Mouse (Mus musculus) right cerebral cortex, postnatal 14 days (tissue): ENCODE measurements at regions not wholly inside any gene's neighbourhood (a gene's known extent, or its start where the extent isn't known, plus 50 kb on each side); places are given as distances from the start of the nearest gene placed in this dataset.
A peak's percentile ranks its signal among the peaks of the same experiment; 100 is the strongest.

Experiments used
- DNase-seq: peaks from one replicate; pipeline ENCODE4 v3.0.0; 2022

DNA sequence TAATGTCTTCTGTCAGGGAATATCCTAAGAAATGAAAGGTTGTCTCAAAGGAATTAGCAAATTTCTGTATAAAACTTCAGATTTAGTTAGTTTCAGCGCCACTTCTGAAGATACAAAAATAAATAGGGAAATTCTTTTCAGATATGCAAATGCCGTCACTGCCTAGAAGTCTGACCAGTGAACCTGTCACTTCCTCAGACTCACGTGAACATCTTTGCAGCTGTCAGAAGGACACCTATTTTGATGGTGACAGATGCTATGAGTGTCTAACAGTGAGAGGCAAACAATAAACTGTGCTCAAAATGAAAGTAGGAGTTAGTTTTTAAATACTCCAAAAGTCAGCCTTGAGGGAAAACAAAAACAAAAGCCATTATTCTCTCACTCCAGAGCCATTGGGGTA, 57.5 kb upstream of the Igf1r start:
- DNase-seq = no peak

DNA sequence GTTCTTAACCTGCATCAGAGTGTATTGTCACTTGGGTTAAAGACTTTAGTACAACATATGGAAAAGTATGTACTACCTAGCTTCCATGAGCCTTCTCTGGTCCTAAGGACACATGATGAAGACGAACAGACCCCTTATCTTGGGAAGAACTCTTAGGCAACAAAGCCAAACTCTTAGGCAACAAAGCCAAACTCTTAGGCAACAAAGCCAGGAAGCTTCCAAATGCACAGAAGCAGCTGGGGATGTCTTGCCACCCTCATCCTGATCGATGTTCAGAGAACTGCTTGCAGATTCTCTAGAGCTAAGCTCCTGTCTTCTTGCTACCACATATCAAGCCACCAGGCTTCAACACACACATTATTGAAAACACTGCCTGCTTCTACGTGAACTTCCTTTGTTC, 59.7 kb upstream of the Igf1r start:
- DNase-seq = no peak

DNA sequence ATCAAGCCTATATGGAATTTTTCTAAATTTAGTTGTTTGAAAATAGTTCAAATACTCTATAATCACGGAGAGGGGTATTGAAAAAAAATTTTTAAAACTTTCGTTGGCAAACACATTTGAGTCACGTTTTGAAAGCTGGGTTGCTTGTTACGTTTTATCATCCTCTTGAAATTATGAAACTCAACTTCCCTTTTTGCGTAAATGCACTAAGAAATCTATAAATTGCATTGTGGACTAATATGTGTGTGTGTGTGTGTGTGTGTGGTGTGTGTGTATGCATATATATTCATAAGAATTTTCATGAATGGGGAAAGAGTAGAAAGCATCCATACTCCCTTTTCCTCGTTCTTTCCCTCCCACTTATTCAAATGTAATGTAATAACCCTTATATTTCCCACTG, 69.6 kb upstream of the Igf1r start:
- DNase-seq = no peak

DNA sequence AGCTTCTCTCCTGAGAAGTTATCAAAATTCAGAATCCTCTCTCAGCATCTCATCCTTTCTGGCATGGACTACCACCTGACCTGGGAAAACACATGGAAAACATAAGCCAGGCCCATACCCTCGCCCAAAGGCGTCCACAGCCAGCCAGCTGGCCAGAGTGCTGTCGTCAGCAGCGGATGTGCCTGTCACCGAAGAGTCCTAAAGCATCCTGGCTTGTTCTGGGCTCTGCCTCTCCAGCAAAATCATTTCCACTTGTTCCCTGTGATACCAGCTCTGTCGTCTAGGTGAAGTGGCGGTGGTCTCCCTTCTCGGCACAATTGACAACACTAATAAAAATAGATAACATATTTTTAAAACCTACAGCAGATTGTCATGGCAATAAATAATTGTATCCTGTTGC, 70.0 kb upstream of the Igf1r start:
- peak; percentile 15 for DNase-seq

DNA sequence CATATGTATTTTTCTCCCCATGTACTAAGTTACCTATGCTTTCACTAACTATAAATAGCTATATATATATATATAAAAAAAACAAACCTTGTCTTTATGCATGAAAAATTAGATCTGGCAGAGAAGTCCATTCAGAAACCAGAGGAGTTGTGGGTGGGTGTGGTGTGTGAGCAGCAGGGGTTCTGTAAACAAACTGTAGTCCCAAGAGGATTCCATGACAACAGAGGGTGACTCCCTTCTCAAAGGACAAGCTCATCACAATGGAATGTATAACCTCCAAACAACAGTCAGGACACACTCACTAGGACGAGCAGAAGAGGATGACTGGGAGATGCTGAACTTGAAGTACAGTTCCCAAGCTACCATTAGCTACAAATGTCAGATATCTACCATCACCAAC, 74.4 kb upstream of the Igf1r start:
- DNase-seq = no peak

DNA sequence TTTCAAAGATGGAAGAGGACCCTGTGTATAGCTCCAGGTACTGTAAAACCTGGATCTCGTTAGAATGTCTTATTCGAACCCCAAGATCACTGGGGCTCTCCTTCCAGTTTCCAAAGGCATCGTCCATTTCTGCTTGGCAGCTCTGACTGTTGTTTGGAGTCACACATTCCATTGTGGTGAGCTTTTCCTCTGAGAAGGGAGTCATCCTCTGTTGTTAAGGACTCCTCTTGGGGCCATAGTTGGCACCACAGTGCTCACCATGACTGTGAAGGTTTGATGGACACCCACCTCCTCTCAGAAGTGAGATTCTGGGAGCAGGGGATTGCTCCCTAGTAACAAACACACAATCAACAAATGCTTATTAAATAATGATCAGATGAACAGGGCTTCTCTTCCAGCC, 75.0 kb upstream of the Igf1r start:
- DNase-seq = no peak

DNA sequence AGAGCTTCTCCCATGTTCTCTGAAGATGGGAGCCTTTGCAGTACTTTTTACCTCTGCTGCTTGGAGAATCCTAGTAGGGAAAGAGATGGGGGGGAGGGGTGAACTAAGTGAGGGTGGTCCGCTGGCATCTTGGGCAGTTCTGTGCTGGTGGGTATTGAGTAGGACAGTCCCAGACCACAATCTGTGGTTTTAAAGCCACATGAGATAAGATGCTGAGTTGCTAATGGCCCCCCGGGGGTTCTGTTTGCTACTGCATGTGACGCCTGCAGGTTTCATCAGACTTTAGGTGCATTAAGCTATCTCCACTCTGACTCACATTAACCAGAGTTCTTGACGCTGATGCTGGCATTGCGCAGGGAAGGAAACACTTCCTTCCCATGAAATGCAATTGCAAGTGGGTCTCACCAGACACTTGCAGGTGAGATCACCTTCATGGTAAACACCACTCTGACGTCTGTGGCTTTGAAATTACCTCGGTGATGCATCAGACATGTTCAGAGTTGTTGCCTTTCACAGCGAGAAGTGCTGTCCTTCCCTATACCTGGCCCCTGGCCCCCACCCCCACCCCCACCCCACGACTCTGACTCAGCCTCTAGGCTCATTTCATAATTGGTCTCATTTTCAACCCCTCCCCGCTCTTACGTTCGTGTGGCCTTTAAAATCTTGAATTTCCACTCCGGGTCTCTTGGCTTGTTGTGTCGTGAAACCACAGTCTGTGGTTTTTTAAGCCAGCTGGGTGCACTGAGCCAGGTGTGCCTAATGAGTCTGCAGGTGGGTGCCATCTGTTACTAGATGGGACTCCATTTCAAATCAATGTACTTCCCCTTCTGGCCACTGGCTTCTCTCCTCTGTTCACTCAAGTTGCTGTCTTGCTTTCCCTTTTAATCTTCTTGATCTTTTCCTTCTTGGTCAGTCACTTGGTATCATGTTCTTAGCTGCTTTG, 94.8 kb upstream of the Synm start:
- no peak for DNase-seq

DNA sequence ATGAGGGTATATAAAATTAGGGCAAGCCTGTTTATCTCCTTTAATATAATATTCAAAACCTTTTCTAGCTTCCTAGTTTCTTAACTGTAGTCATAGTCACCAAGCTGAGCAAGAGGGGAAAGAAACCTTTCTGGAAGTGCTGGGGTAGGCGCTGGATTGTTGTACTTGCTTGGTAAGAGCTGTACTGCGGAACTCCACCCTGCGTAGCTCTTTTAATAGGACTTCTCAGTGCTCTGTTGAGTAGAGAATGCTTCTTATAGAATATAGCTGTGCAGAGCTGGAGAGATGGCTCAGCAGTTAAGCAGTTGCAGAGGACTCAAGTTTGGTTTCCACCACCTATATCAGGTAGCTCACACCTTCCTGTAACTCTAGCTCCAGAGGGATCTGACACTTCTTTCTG, 93.3 kb upstream of the Synm start:
- no peak for DNase-seq

DNA sequence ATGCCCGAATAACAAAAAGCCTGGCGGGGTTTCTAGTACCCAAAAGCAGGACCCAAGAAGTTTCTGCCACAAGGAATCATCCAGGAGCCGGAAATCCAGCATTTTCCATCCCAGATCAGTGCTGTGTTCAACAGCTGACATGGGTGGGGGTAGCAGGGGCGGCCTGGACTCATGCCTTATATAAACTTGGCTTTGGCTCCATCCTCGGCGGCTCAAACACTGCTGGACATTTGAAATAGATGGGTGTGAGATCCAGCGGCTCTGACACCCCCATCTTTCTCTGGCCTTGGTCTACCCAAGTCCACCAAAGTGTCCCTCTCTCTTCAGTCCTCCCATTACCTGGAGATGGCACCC, 89.9 kb upstream of the Synm start:
- no peak for DNase-seq

DNA sequence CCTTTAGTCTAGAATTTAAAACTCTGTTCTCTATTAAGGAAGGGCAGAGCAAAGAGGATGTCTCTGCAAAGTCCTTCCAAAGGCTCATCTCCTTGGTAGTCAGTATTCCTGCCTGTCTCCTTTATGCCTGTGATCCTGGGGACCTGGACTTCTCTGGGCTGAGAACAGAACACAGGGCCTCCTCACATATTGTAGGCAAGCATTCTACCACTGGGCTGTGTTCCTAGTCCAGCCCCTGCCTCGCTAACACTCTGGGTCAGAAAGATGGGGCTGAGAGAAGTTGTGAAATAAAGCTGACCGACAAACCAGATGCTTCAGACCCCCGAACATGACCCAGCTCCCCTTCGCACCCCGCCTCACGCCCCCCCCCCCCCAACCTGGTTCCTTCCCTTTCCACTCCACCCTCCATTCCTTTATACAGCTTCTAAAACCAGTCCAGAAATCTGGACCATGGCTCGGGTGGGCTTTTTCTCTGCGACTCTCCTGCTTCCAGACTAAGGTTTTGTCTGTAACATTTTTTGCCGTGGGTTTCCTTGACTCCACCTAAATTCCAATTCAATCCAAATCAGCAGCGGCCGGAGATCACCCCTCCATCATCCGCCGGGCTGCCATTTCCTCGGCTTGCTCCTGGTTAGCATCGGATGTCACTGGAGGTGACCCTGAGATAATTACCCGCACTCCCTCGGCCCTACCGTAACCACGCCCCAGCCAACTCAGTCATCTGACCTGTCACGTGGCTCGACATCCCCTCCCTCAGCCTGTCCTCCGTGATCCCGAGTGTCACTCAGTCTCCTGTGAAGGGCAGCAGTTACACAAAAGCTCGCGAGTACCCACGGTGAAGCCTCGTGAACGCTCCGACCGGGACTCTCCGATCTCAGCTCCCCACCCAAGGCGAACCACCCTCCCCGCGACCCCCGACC, 89.3 kb upstream of the Synm start:
- DNase-seq = peak; percentile 67

DNA sequence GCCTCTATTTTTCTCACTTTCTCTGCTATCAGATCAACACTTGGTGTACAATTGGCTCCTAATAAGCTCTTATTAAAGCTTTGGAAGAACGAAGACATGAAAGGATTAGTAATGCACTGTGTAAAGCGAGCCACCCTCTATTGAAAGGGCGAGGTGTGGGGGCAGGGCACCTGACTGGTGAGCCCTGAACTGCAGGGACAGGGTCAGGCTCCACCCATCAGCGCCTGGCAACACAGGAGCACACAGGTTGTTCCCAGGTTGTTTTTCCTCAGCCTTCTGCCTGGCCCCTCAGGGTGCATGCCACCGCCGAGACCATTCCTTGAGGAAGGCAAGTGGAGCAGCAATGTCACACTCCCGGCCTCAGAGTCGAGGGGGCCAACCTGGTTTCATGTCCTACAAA, 87.3 kb upstream of the Synm start:
- DNase-seq = no peak

DNA sequence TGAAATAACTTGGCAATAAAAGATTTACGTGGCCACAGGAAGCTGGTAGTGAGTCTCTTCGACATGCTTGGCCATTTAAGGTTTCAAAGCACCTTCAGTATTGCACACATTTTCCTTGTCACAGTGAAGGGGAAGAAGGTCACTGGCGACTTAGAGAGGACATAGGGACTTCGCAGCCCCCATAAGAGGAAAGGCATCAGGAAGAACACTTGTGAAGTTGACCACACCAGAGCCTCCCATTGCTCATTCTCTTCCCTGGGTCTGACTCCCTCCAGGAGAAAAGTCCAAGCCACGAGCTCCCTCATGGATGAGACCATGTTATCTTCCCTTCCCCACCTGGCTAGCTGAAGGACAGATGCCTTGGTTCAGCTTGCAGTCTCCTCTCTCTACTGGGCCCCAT, 77.4 kb upstream of the Synm start:
- DNase-seq = no peak

DNA sequence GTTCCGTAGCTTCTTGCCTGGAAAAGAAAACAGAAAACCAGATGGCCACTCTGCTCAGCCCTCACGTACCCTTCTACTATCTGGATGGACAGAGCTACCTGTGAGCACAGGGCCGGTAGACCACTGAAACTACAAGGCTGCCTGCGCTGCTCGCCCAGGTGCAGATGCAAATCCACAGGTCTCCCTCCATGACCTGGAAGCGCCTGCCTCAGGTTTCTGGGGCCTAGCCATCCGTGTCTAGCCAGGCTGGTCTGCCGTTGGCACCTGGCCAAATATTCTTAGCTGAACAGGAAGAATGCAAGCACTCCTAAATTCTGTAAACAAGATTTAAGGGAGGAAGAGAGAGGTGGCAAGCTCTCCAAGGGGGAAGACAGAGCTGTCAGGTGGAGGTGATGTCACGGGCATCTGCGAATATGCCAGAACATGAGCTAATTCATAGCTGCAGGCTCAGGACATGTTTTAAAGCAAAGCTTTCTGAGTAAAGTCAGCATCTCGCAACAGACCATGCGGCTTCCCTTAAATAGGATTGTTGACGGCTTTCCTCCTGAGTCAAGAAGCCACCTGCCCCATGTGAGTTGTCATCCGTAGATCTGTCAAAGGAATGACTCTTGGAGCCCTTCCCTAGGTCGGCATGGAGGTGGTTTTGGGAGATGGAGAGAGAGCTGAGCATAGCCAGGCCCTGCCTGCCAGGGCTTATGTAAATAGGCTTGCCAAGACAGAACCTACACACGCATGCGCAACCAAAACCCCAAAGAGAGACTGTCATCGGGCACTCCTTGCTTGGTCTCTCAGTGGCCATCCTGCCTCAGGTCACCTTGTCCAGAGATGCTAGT, 76.8 kb upstream of the Synm start:
- DNase-seq = no peak

DNA sequence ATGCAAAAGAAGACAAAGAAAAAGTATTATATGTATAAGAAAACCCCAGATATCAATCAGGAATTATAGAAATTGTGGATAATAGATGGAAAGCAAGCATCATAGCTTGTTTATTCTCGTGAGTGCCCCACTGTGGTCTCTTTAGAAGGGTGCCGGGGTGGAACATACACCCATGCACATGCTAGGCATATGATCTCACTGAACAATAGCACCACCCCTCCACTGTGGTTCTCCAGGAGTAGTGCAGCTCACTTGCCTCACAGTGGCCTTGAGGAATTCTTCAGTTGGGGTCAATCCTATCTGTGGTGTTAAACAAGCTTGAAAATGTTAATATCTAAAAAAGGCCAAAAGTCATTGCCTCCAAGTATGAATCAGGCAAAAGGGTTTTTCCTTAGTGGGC, 72.2 kb upstream of the Synm start:
- DNase-seq = no peak

DNA sequence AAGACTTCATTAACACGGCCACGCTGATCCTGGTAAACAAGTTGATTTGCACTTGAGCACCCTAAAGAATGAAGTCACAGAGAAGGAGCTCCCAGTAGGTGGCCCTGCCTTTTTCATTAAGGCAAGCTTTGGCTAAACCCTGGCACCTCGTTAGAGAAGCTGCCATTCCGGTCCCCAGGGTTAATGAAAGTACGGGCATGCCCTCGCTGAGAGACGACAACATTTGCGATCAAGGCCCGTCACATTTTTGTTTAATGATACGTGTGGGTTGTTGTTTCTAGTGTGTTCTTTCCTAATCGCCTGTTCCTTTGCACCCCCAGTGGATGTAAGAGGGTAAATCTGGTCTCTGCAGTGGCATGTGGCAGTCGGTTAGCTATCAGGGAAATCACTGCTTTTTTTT, 67.8 kb upstream of the Synm start:
- no peak for DNase-seq

DNA sequence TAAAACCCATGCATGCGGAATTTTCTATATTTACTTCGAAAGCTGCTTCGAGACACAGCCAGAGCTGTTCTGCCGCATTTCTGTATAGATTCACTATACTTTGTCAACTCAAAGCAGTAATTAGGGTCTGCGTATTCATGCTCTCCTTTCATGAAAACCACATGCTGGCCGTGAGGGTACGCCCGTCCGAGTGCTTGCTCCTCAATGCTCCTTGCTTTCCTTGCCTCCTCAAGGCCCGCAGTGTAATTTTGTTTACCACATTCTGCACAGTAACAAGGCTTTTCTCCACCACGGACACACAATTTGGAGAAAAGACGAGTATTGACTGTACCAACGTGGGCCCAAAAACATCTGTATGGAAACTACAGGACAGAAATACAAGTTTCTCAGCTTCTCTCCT, 67.4 kb upstream of the Synm start:
- DNase-seq = no peak

DNA sequence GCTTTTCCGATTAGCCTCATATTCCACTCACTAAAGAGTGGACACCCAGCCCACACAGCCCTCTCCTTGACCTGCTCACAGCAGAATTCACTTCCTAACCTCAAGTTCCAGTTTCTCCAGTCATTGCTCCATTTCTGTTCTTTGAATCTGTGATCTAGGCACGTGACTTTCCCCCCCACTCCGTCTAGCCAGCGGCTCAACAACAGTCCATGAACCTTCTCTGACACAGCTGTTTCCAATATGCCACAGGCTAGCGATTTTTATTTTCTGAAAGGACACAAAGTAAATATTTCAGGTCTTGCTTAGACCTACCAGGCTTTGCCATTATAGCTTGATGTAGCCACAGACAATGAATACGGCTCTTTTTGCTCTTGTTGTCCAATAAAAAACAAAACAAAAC, 66.8 kb upstream of the Synm start:
- no peak for DNase-seq

DNA sequence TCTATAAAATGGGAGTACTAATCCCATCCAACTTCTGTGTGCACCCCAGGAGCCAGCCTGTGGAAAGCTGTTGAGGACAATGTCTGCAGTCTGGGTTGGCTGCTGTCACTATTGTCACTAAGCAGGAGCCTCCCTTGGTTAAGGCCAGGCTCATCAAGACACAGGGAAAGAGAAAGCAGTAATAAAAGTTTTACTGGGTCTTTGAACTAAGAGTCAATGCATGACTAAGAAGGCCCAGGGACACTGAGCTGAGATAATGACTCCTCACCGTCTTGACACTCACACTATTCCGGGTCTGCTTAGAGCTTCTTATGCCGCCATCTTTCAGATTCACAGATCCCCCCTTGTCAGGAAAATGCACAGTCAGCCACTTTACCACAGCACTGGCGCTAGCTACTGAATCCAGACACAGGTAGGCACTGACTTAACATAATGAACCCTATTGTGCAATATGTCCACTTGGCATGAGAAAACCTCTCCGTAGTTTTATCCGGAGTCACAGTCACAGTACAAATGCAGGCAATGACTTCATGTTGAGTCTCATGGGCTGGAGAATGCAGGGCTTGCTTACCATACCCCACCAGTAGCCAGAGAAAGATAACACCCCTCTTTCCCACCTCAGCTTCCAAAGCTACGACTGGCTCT, 66.2 kb upstream of the Synm start:
- DNase-seq = no peak

DNA sequence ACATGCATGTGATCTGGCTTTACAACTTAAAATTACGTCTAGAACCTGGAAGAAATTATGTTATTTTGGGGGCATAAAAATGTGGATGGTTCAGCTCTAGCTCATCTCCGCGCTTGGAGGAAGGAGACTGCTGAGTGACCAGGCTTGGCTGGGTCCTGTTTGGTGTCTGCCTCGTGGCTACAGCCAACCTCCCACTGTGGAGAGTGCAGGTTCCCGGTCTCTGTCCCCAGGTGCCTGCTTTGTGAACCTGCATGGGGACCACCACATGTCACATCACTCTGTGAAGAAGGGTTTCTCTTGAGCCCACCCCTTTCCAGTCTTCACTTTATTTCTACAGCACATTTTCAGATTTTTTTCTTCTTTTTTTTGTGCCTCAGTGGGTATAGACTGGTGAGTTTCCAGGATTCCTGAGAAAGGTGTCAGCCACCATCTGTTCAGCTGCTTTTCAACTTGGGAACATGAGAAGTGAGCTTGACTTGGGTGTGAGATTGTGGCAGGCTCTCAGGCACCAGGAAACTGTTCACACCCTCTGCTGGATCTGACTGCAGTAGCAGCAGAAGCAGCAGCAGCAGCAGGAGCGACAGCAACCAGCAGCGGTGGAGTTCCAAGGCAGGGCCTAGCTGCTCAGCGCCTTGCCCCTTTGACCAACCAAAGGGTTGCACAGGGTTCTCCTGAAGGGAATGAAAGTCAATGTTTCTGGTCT, 64.6 kb upstream of the Synm start:
- no peak for DNase-seq

DNA sequence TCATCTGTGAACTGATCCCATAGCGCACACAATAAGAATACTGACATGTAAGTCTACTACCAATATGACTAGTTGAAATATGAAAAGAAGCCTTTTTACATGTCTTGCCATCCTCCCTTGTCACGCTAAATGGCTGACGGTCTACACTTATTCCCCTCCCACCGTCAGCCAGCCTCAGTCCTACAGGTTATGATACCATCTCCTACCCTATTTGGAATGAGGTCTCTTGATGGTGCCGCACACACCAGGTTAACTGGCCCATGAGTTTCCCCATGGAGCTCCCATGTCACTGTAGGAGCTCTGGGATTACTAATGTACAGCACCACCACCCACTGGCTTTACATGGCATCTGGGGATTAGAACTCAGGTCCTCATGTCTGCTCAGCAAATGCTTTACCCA, 60.0 kb upstream of the Synm start:
- no peak for DNase-seq

DNA sequence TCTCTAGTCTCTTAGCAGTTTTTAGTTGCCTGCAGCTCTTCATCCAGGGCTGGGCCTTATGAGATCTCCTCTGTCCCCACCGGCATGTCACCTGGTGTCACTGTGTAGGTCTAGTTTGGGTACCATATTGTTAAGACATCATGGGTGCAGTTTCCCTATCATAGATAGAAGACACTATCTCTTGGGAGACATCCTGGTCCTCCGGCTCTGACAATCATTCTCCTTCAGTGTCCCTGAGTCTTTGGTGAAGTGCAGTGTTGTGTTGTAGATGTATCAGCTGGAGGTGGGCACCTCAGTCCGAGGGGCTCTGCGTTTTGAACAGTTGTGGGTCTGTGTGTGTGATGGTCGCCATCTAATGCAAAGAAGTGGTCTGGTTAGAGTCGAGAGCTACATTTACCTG, 58.0 kb upstream of the Synm start:
- no peak for DNase-seq

DNA sequence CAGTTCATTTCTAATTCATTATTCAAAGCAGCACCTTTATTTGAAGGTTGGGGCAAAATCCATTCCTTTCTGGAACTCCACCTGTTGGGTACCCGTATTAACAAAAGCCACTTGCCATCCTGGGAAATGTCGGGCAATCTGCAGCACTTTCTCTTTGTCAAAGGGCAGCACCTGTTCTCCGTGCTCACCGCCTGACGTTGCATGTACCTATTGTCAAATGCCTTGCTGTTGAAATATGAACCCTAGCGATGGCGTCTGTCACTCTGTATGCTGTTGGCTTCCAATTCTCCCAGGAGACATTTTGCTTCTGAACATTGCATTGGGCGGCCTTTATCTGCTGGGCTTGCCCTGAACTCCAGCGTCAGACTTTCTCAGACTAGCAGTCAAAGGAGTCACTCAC, 55.3 kb upstream of the Synm start:
- DNase-seq = no peak
